In genomic region chr12:71476238-71476637, GRCm38 (mm10) we compare ENCODE assay signal across 25 mouse cellular contexts.
DNase-seq lines count a peak whose midpoint lies in the region; ATAC-seq and TF ChIP-seq lines count a peak whose summit lies in the region.
"Had no signal": no experiment of that assay in that cellular context is flagged by ENCODE, and none has a peak within 500 bp of the region (broad histone marks: within the 10 kb centered on the region; RNA-seq: fewer than 3 reads in every experiment).

No protein-coding gene starts in this region.

- no peak for ATAC-seq in heart, embryonic 11.5 days (replicated peaks; ENCODE audit: insufficient number of reproducible peaks, low FRiP score, low TSS enrichment)
- ATAC-seq in heart, embryonic 16.5 days (replicated peaks; ENCODE audit: extremely low read depth, insufficient read depth, low FRiP score) = no peak; the same call in 1 of the 2 replicates
- ATAC-seq: CD4-positive, CD25-positive, alpha-beta regulatory T cell, adult 4 months; forebrain, embryonic 13.5 days; forebrain, embryonic 16.5 days; hindbrain, embryonic 16.5 days; intestine, embryonic 15.5 days had no signal

- H3K36me3 ChIP-seq in heart, embryonic 11.5 days (ENCODE audit: control insufficient read depth, insufficient read depth, low read length) = no peaks in the 10 kb centered on the region
- H3K36me3 ChIP-seq in heart, embryonic 16.5 days (ENCODE audit: control insufficient read depth, insufficient read depth) = no peaks in the 10 kb centered on the region
- H3K36me3 ChIP-seq in ES-E14 (ENCODE audit: control insufficient read depth, insufficient read depth, low read length, poor library complexity, severe bottlenecking) = no peaks in the 10 kb centered on the region
- H3K36me3 ChIP-seq: forebrain, embryonic 10.5 days; hindbrain, embryonic 10.5 days; hindbrain, embryonic 13.5 days; intestine, embryonic 15.5 days had no signal

- H3K9ac ChIP-seq in heart, embryonic 11.5 days (ENCODE audit: low read depth, low read length) = no peak overlapping the region
- no peak overlapping the region for H3K9ac ChIP-seq in heart, embryonic 16.5 days (ENCODE audit: low read length)
- H3K9ac ChIP-seq in ES-E14 (ENCODE audit: insufficient read depth, low read depth, low read length, poor library complexity, severe bottlenecking) = no peak overlapping the region
- H3K9ac ChIP-seq: forebrain, embryonic 13.5 days; hindbrain, embryonic 13.5 days; intestine, embryonic 15.5 days had no signal

- no peak overlapping the region for H3K4me2 ChIP-seq in heart, embryonic 11.5 days
- no peak overlapping the region for H3K4me2 ChIP-seq in heart, embryonic 16.5 days (ENCODE audit: low read depth, low read length)
- H3K4me2 ChIP-seq: forebrain, embryonic 13.5 days; hindbrain, embryonic 13.5 days; intestine, embryonic 15.5 days had no signal

- intact Hi-C loops in heart, postnatal 14 days (cut with DNase I) = no loop called here

- WGBS in heart, embryonic 11.5 days (ENCODE audit: insufficient replicate concordance) = 38% methylated on average over 4 of the region's 4 CpGs
- 35% methylated on average over 4 of the region's 4 CpGs for WGBS in heart, embryonic 16.5 days

- no peak overlapping the region for H3K4me3 ChIP-seq in heart, embryonic 11.5 days (ENCODE audit: low read depth, low read length)
- no peak overlapping the region for H3K4me3 ChIP-seq in heart, embryonic 16.5 days (ENCODE audit: low read length)
- H3K4me3 ChIP-seq in ES-E14 (ENCODE audit: insufficient read depth in 1 of 2, low read depth in 1 of 2, low read length in 2 of 2, poor library complexity in 1 of 2, severe bottlenecking in 1 of 2) = no peak overlapping the region
- H3K4me3 ChIP-seq: forebrain, embryonic 10.5 days; forebrain, embryonic 13.5 days; hindbrain, embryonic 10.5 days; hindbrain, embryonic 13.5 days; intestine, embryonic 15.5 days had no signal

- peaks cover 11% of the 10 kb centered on the region for H3K4me1 ChIP-seq in heart, embryonic 11.5 days (ENCODE audit: control insufficient read depth, insufficient read depth, low read length)
- H3K4me1 ChIP-seq in heart, embryonic 16.5 days (ENCODE audit: control insufficient read depth, insufficient read depth, low read length) = peaks cover 37% of the 10 kb centered on the region
- H3K4me1 ChIP-seq in ES-E14 (ENCODE audit: control insufficient read depth in 2 of 2, insufficient read depth in 2 of 2, low read length in 2 of 2, poor library complexity in 1 of 2) = peaks cover 0 to 2% of the 10 kb centered on the region in 2 experiments; a peak in 1 of 4 replicates

- H3K27ac ChIP-seq in heart, embryonic 11.5 days (ENCODE audit: low read depth, low read length) = no peak overlapping the region
- H3K27ac ChIP-seq in heart, embryonic 16.5 days (ENCODE audit: low read length) = peak overlapping the region; percentile 53
- no peak overlapping the region for H3K27ac ChIP-seq in ES-E14 (ENCODE audit: insufficient read depth, low read depth, low read length, poor library complexity, severe bottlenecking)
- H3K27ac ChIP-seq: forebrain, embryonic 10.5 days; forebrain, embryonic 13.5 days; hindbrain, embryonic 10.5 days; hindbrain, embryonic 13.5 days; intestine, embryonic 15.5 days had no signal

- no peaks in the 10 kb centered on the region for H3K9me3 ChIP-seq in heart, embryonic 11.5 days (replicated peaks; ENCODE audit: control insufficient read depth, low read length)
- H3K9me3 ChIP-seq in heart, embryonic 16.5 days (replicated peaks; ENCODE audit: control insufficient read depth, low read length) = no peaks in the 10 kb centered on the region
- H3K9me3 ChIP-seq in ES-E14 (ENCODE audit: control insufficient read depth, insufficient read depth, low read depth, low read length) = no peaks in the 10 kb centered on the region
- H3K9me3 ChIP-seq: forebrain, embryonic 10.5 days; forebrain, embryonic 13.5 days; hindbrain, embryonic 10.5 days; hindbrain, embryonic 13.5 days; intestine, embryonic 15.5 days had no signal

- peak; percentile 73 for DNase-seq in heart, adult 11 months
- no peak for DNase-seq in heart, postnatal 14 days
- peak; percentile 36 for DNase-seq in ES-E14 (ENCODE audit: low read depth, low spot score)
- DNase-seq in yolk sac, embryonic 10.5 days (ENCODE audit: low spot score) = peak; percentile 22
- DNase-seq in urinary bladder, postnatal 25 days (ENCODE audit: low spot score) = no peak
- DNase-seq in gastrocnemius, postnatal 25 days = no peak
- DNase-seq: adrenal gland, postnatal 10 days; adrenal gland, postnatal 36 days; cerebellum, adult 2 months; cerebellum, adult 9-11 months; cerebellum, postnatal 25 days; gastrocnemius, postnatal 14 days; heart, postnatal 36 days; kidney, adult 11 months; kidney, adult 8-10 months had no signal

- in situ Hi-C loops in ES-E14 (cut with MboI; ENCODE audit: low sequenced_read_pairs in 2 of 2, unreplicated experiment in 2 of 2) = no loop called here

- no peaks in the 10 kb centered on the region for H3K27me3 ChIP-seq in heart, embryonic 11.5 days (ENCODE audit: control insufficient read depth, insufficient read depth, low read length)
- no peaks in the 10 kb centered on the region for H3K27me3 ChIP-seq in heart, embryonic 16.5 days (ENCODE audit: control insufficient read depth, insufficient read depth, low read length)
- H3K27me3 ChIP-seq: hindbrain, embryonic 13.5 days; intestine, embryonic 15.5 days had no signal

TF ChIP-seq in ES-E14, 5 proteins besides CTCF, POLR2A, EP300 and RAD21:
- TF ChIP-seq HCFC1 (IDR thresholded peaks at IDR 0.05; ENCODE audit: borderline replicate concordance, insufficient read depth, low read length) (no peak), ZNF384 (IDR thresholded peaks at IDR 0.05; ENCODE audit: low read depth, low read length) (peak; percentile 55; the same call in 1 of the 2 replicates)

Comparison
In these comparisons a context has a peak if more than half of its experiments do, and no peak if none do; other contexts are left out.
1. DNase-seq: peak in heart, adult 11 months (single experiment), ES-E14 (single experiment) and yolk sac, embryonic 10.5 days (single experiment); none in heart, postnatal 14 days (0 of 2), urinary bladder, postnatal 25 days (single experiment) and gastrocnemius, postnatal 25 days (single experiment).